In the genomic region with DNA sequence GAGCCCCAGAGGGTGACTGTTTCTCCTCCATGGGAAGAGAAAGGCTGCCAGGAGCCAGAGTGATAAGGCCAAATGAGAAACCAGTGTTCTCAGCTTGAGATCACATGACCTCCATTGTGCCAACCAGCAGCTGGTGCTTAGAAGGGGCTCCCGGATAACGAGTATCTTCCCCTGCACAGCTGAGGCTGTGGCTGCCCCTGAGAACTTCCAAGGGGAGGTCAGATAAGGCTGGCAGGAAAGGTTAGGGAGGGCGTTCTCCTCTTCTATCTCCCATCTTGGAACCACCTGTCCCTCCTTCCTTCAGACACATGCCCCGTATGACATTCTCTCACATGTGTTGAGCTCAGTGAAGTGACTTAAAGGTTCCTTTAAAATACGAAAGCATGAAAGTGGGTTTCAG, we compare ENCODE assay signal across 10 mouse cellular contexts. TPM values are rescaled to one million over a fixed set of nuclear protein-coding genes. Genes with fewer than 3 reads are reported as not detected.
DNase-seq lines count a peak whose midpoint lies in the region; ATAC-seq lines count a peak whose summit lies in the region.
"Had no signal": no experiment of that assay in that cellular context is flagged by ENCODE, and none has a peak within 500 bp of the region (broad histone marks: within the 10 kb centered on the region; RNA-seq: fewer than 3 reads in every experiment).

No protein-coding gene starts in this region.

- peak; percentile 74 for ATAC-seq in heart, embryonic 16.5 days (replicated peaks; ENCODE audit: extremely low read depth, insufficient read depth, low FRiP score)
- peak; percentile 78 for ATAC-seq in megakaryocyte progenitor cell, adult 5-6 weeks (replicated peaks; ENCODE audit: poor library complexity)
- no peak for ATAC-seq in inflammation-experienced regulatory T-cells, adult 6 months
- ATAC-seq: activated CD4-positive, CD25-positive, alpha-beta regulatory T cell, adult 4 months had no signal

- H3K9me3 ChIP-seq in heart, embryonic 16.5 days (replicated peaks; ENCODE audit: control insufficient read depth, low read length) = peaks cover 7% of the 10 kb centered on the region; the same call in 1 of the 2 replicates

- 20% methylated on average over 5 of the region's 5 CpGs for WGBS in heart, embryonic 16.5 days

- H3K27me3 ChIP-seq in heart, embryonic 16.5 days (ENCODE audit: control insufficient read depth, insufficient read depth, low read length) = no peaks in the 10 kb centered on the region
- H3K27me3 ChIP-seq: embryonic facial prominence, embryonic 13.5 days had no signal

- H3K4me2 ChIP-seq in heart, embryonic 16.5 days (ENCODE audit: low read depth, low read length) = peak overlapping the region; percentile 34; the same call in 1 of the 2 replicates
- H3K4me2 ChIP-seq: embryonic facial prominence, embryonic 13.5 days had no signal

- H3K36me3 ChIP-seq in heart, embryonic 16.5 days (ENCODE audit: control insufficient read depth, insufficient read depth) = no peaks in the 10 kb centered on the region
- H3K36me3 ChIP-seq: embryonic facial prominence, embryonic 13.5 days had no signal

- H3K4me1 ChIP-seq in heart, embryonic 16.5 days (ENCODE audit: control insufficient read depth, insufficient read depth, low read length) = peaks cover 15% of the 10 kb centered on the region

- peak; percentile 24 for DNase-seq in embryo, embryonic 10 days (ENCODE audit: low spot score)
- DNase-seq in embryo, embryonic 9.5 days (ENCODE audit: extremely low spot score) = no peak
- peak; percentile 92 for DNase-seq in MEL-GATA-1-ER (ENCODE audit: extremely low read depth, low read depth)
- DNase-seq in yolk sac, embryonic 10.5 days (ENCODE audit: low spot score) = no peak
- DNase-seq in cerebellum, adult 8-10 months = no peak

- H3K4me3 ChIP-seq in heart, embryonic 16.5 days (ENCODE audit: low read length) = no peak overlapping the region
- H3K4me3 ChIP-seq: embryonic facial prominence, embryonic 13.5 days had no signal

- no peak overlapping the region for H3K9ac ChIP-seq in heart, embryonic 16.5 days (ENCODE audit: low read length)
- H3K9ac ChIP-seq: embryonic facial prominence, embryonic 13.5 days had no signal

- H3K27ac ChIP-seq in heart, embryonic 16.5 days (ENCODE audit: low read length) = peak overlapping the region; percentile 66
- H3K27ac ChIP-seq: embryonic facial prominence, embryonic 13.5 days had no signal

RNA-seq across cellular contexts. Expression of gene Abcg1, which starts 23.3 kb away (rescaled TPM):
- polyA plus RNA-seq in heart, embryonic 16.5 days (2015; fragmentation: Nextera tagmentation; extraction: Ambion mirVana) = 12.7 and 15.6 TPM in 2 replicates
- 6.2 and 8.3 TPM in 2 replicates for total RNA-seq in megakaryocyte progenitor cell, adult 5-6 weeks (2015)
- 10.6 and 11.3 TPM in 2 replicates for total RNA-seq in megakaryocyte progenitor cell, adult 5-6 weeks (2017)
- polyA plus RNA-seq in inflammation-experienced regulatory T-cells, adult 6 months (2017; shearing (Covaris generic)) = 100 to 1,000 TPM in 1 of 3 experiments, 10 to 100 TPM in 2; 67.1 to 113 (median 95.6) TPM

Comparison
In these comparisons a context has a peak if more than half of its experiments do, and no peak if none do; other contexts are left out.
1. DNase-seq: peak in embryo, embryonic 10 days (single experiment) and MEL-GATA-1-ER (single experiment); none in embryo, embryonic 9.5 days (single experiment), yolk sac, embryonic 10.5 days (single experiment) and cerebellum, adult 8-10 months (single experiment).